Mouse (Mus musculus): Measurements from ENCODE around the gene Nol8. TPM values are rescaled to one million over a fixed set of nuclear protein-coding genes. Genes with fewer than 3 reads are reported as not detected.

Gene Nol8
- polyA plus RNA-seq, 1 experiment = 11.3 TPM

- H3K4me3 ChIP-seq (ENCODE audit: insufficient read depth, low read length) = peak overlapping the region; percentile 71
- no peaks in the 10 kb centered on the region for H3K4me1 ChIP-seq (ENCODE audit: control insufficient read depth, insufficient read depth, low read length)
- no peak for TF ChIP-seq CTCF (IDR thresholded peaks at IDR 0.05; ENCODE audit: extremely low read depth, insufficient read depth, low read length)
- no peak for TF ChIP-seq POLR2A (IDR thresholded peaks at IDR 0.05; ENCODE audit: extremely low read depth, insufficient read depth, low read length)
- H3K27ac ChIP-seq (ENCODE audit: insufficient read depth, low read length) = 0 out of 2 replicates have a peak overlapping the region, but pooled peaks have one; percentile 8
These were observed 29.5 kb downstream of the Nol8 start for GRCm38 (mm10) chr13:49682233-49682846.

- Histone ChIP-seq H3K27ac (ENCODE audit: insufficient read depth, low read length) (0 out of 2 replicates have a peak overlapping the region, but pooled peaks have one; percentile 6), H3K4me3 (ENCODE audit: insufficient read depth, low read length) (no peak overlapping the region), H3K4me1 (ENCODE audit: control insufficient read depth, insufficient read depth, low read length) (no peaks in the 10 kb centered on the region)
- TF ChIP-seq POLR2A (IDR thresholded peaks at IDR 0.05; ENCODE audit: extremely low read depth, insufficient read depth, low read length) (no peak), CTCF (IDR thresholded peaks at IDR 0.05; ENCODE audit: extremely low read depth, insufficient read depth, low read length) (no peak)
These were observed 31.4 kb downstream of the Nol8 start for GRCm38 (mm10) chr13:49684266-49684665.

GRCm38 (mm10) chr13:49691056-49691455 lies 38.2 kb downstream of the Nol8 start:
- no peaks in the 10 kb centered on the region for H3K4me1 ChIP-seq (ENCODE audit: control insufficient read depth, insufficient read depth, low read length)
- H3K27ac ChIP-seq (ENCODE audit: insufficient read depth, low read length) = no peak overlapping the region
- no peak overlapping the region for H3K4me3 ChIP-seq (ENCODE audit: insufficient read depth, low read length)
- TF ChIP-seq POLR2A (IDR thresholded peaks at IDR 0.05; ENCODE audit: extremely low read depth, insufficient read depth, low read length) (no peak), CTCF (IDR thresholded peaks at IDR 0.05; ENCODE audit: extremely low read depth, insufficient read depth, low read length) (no peak)

GRCm38 (mm10) chr13:49703216-49703779 lies 50.4 kb downstream of the Nol8 start:
- Histone ChIP-seq H3K4me1 (ENCODE audit: control insufficient read depth, insufficient read depth, low read length) (no peaks in the 10 kb centered on the region), H3K4me3 (ENCODE audit: insufficient read depth, low read length) (no peak overlapping the region), H3K27ac (ENCODE audit: insufficient read depth, low read length) (no peak overlapping the region)
- no peak for TF ChIP-seq POLR2A (IDR thresholded peaks at IDR 0.05; ENCODE audit: extremely low read depth, insufficient read depth, low read length)
- no peak for TF ChIP-seq CTCF (IDR thresholded peaks at IDR 0.05; ENCODE audit: extremely low read depth, insufficient read depth, low read length)

- TF ChIP-seq CTCF (IDR thresholded peaks at IDR 0.05; ENCODE audit: extremely low read depth, insufficient read depth, low read length) = no peak
- TF ChIP-seq POLR2A (IDR thresholded peaks at IDR 0.05; ENCODE audit: extremely low read depth, insufficient read depth, low read length) = no peak
- Histone ChIP-seq H3K4me1 (ENCODE audit: control insufficient read depth, insufficient read depth, low read length) (no peaks in the 10 kb centered on the region), H3K4me3 (ENCODE audit: insufficient read depth, low read length) (no peak overlapping the region), H3K27ac (ENCODE audit: insufficient read depth, low read length) (no peak overlapping the region)
These were observed 53.3 kb downstream of the Nol8 start for GRCm38 (mm10) chr13:49706032-49706690.

GRCm38 (mm10) chr13:49708311-49708710 lies 55.4 kb downstream of the Nol8 start:
- Histone ChIP-seq H3K4me3 (ENCODE audit: insufficient read depth, low read length) (no peak overlapping the region), H3K4me1 (ENCODE audit: control insufficient read depth, insufficient read depth, low read length) (no peaks in the 10 kb centered on the region), H3K27ac (ENCODE audit: insufficient read depth, low read length) (no peak overlapping the region)
- TF ChIP-seq CTCF (IDR thresholded peaks at IDR 0.05; ENCODE audit: extremely low read depth, insufficient read depth, low read length) (no peak), POLR2A (IDR thresholded peaks at IDR 0.05; ENCODE audit: extremely low read depth, insufficient read depth, low read length) (no peak)

- TF ChIP-seq POLR2A (IDR thresholded peaks at IDR 0.05; ENCODE audit: extremely low read depth, insufficient read depth, low read length) (no peak), CTCF (IDR thresholded peaks at IDR 0.05; ENCODE audit: extremely low read depth, insufficient read depth, low read length) (no peak)
- Histone ChIP-seq H3K4me1 (ENCODE audit: control insufficient read depth, insufficient read depth, low read length) (no peaks in the 10 kb centered on the region), H3K4me3 (ENCODE audit: insufficient read depth, low read length) (no peak overlapping the region), H3K27ac (ENCODE audit: insufficient read depth, low read length) (no peak overlapping the region)
These were observed 59.3 kb downstream of the Nol8 start for GRCm38 (mm10) chr13:49712047-49712721.

- TF ChIP-seq POLR2A (IDR thresholded peaks at IDR 0.05; ENCODE audit: extremely low read depth, insufficient read depth, low read length) = no peak
- TF ChIP-seq CTCF (IDR thresholded peaks at IDR 0.05; ENCODE audit: extremely low read depth, insufficient read depth, low read length) = no peak
- Histone ChIP-seq H3K4me3 (ENCODE audit: insufficient read depth, low read length) (no peak overlapping the region), H3K27ac (ENCODE audit: insufficient read depth, low read length) (no peak overlapping the region), H3K4me1 (ENCODE audit: control insufficient read depth, insufficient read depth, low read length) (no peaks in the 10 kb centered on the region)
These were observed 66.4 kb downstream of the Nol8 start for GRCm38 (mm10) chr13:49719310-49719709.

Other genes starting within 250 kb of the Nol8 start
- 11.2 and 12.3 TPM in 2 replicates for gene Ippk, start 231.8 kb upstream of the Nol8 start, polyA plus RNA-seq (2012; rRNA removed)
- 0.38 and 0.40 TPM in 2 replicates for gene Tes3-ps, start 159.8 kb upstream of the Nol8 start, polyA plus RNA-seq (2012; rRNA removed)
- 3.5 and 3.8 TPM in 2 replicates for gene Ecm2, start 148.3 kb upstream of the Nol8 start, polyA plus RNA-seq (2012; rRNA removed)
- 1.2 TPM in 2 replicates for gene Aspn, start 108.6 kb upstream of the Nol8 start, polyA plus RNA-seq (2012; rRNA removed)
- 1.6 and 1.9 TPM in 2 replicates for gene Omd, start 70.6 kb upstream of the Nol8 start, polyA plus RNA-seq (2012; rRNA removed)
- 5.7 and 7.6 TPM in 2 replicates for gene Ogn, start 45.0 kb upstream of the Nol8 start, polyA plus RNA-seq (2012; rRNA removed)
- gene Cenpp, start 293 bp upstream of the Nol8 start, polyA plus RNA-seq (2012; rRNA removed) = 0.92 and 1.1 TPM in 2 replicates
- 36.0 and 37.5 TPM in 2 replicates for gene Iars, start 29.0 kb downstream of the Nol8 start, polyA plus RNA-seq (2012; rRNA removed)
- gene Gm30302, start 145.9 kb downstream of the Nol8 start, polyA plus RNA-seq (2012; rRNA removed) = not detected in 2 replicates